Mouse (Mus musculus): Measurements from ENCODE around the gene Pxdn. TPM values are rescaled to one million over a fixed set of nuclear protein-coding genes. Genes with fewer than 3 reads are reported as not detected.

The Pxdn gene
- polyA plus RNA-seq (2012; fragmentation: generic; extraction: Trizol) = 50.5 TPM

GRCm38 (mm10) chr12:29937308-29937707 lies at the start of gene Pxdn:
Gene Pxdn, plus strand, starts transcription at chr12:29937608.
- Histone ChIP-seq H3K36me3 (ENCODE audit: control insufficient read depth, insufficient read depth) (no peaks in the 10 kb centered on the region), H3K79me2 (ENCODE audit: control insufficient read depth, insufficient read depth) (peaks cover 39% of the 10 kb centered on the region), H3ac (ENCODE audit: control insufficient read depth, insufficient read length) (peak within 1 kb of the TSS; percentile 41), H3K4me2 (ENCODE audit: low read depth) (peak within 1 kb of the TSS; percentile 94), H3K27me3 (ENCODE audit: control insufficient read depth, insufficient read depth, insufficient read length) (no peaks in the 10 kb centered on the region), H3K4me3 (peak within 1 kb of the TSS; percentile 66)
- TF ChIP-seq MAX (IDR thresholded peaks at IDR 0.05; ENCODE audit: low read depth) (no peak), TCF3 (IDR thresholded peaks at IDR 0.05; ENCODE audit: insufficient read length, low read depth) (no peak), CEBPB (IDR thresholded peaks at IDR 0.05; ENCODE audit: insufficient read depth, poor library complexity, severe bottlenecking) (no peak), USF1 (IDR thresholded peaks at IDR 0.05; ENCODE audit: low read depth) (no peak), POLR2A (IDR thresholded peaks at IDR 0.05; ENCODE audit: insufficient read length, low read depth) (no peak), POLR2AphosphoS2 (IDR thresholded peaks at IDR 0.05; ENCODE audit: insufficient read length, low read depth) (no peak), MYOG (IDR thresholded peaks at IDR 0.05; ENCODE audit: control insufficient read depth in 1 of 3, insufficient read depth in 1 of 3, insufficient read length in 2 of 3, low read depth in 2 of 3) (no peak), E2F4 (IDR thresholded peaks at IDR 0.05; ENCODE audit: insufficient read depth) (no peak), SRF (IDR thresholded peaks at IDR 0.05; ENCODE audit: control insufficient read depth, insufficient read length, low read depth) (no peak), MYOD1 (IDR thresholded peaks at IDR 0.05; ENCODE audit: control insufficient read depth in 1 of 3, insufficient read length in 2 of 3, low read depth in 2 of 3) (no peak), REST (IDR thresholded peaks at IDR 0.05; ENCODE audit: insufficient read depth, insufficient read length) (no peak), TCF12 (IDR thresholded peaks at IDR 0.05; ENCODE audit: insufficient read depth, poor library complexity, severe bottlenecking) (no peak)

- no peak overlapping the region for H3ac ChIP-seq (ENCODE audit: control insufficient read depth, insufficient read length)
- H3K36me3 ChIP-seq (ENCODE audit: control insufficient read depth, insufficient read depth) = no peaks in the 10 kb centered on the region
- H3K79me2 ChIP-seq (ENCODE audit: control insufficient read depth, insufficient read depth) = no peaks in the 10 kb centered on the region
- peaks cover 4% of the 10 kb centered on the region for H3K27me3 ChIP-seq (ENCODE audit: control insufficient read depth, insufficient read depth, insufficient read length)
- H3K4me2 ChIP-seq (ENCODE audit: low read depth) = no peak overlapping the region
- TF ChIP-seq MAX (IDR thresholded peaks at IDR 0.05; ENCODE audit: low read depth) = no peak
- no peak for TF ChIP-seq TCF12 (IDR thresholded peaks at IDR 0.05; ENCODE audit: insufficient read depth, poor library complexity, severe bottlenecking)
- no peak for TF ChIP-seq REST (IDR thresholded peaks at IDR 0.05; ENCODE audit: insufficient read depth, insufficient read length)
- H3K4me3 ChIP-seq = no peak overlapping the region
Observed at GRCm38 (mm10) chr12:29894669-29895068, 42.7 kb upstream of the Pxdn start.

DNA sequence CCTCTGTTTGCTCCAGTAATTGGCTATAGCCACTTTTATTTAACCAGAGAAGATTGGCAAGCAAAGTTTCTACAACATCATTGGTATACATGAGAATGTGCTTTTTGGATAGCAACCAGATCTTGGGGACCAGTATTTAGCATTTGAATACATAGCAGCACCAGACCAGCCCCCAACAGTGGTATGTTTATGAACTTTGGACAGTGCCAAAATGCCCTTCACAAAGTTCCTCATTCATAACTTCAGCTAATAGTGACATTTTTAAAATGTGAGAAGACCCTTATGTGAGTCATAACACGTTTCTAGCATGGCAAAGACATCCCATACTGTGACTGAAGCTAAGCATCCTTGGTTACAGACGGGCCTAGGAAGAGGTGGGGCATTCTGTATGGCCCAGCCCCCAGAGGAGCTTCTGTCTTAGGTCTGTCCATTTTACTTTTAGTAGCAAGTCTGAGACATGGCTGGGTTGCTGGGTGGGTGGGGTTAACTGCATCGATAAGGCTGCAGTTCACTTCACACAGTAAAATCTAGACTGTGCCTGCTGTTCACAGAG lies 39.8 kb upstream of the Pxdn start:
- Histone ChIP-seq H3K4me2 (ENCODE audit: low read depth) (no peak overlapping the region), H3K36me3 (ENCODE audit: control insufficient read depth, insufficient read depth) (no peaks in the 10 kb centered on the region), H3K4me3 (no peak overlapping the region), H3K79me2 (ENCODE audit: control insufficient read depth, insufficient read depth) (no peaks in the 10 kb centered on the region), H3K27me3 (ENCODE audit: control insufficient read depth, insufficient read depth, insufficient read length) (peaks cover 13% of the 10 kb centered on the region), H3ac (ENCODE audit: control insufficient read depth, insufficient read length) (no peak overlapping the region)
- TF ChIP-seq MYOG (IDR thresholded peaks at IDR 0.05; ENCODE audit: control insufficient read depth in 1 of 3, insufficient read depth in 1 of 3, insufficient read length in 2 of 3, low read depth in 2 of 3) (no peak), CEBPB (IDR thresholded peaks at IDR 0.05; ENCODE audit: insufficient read depth, poor library complexity, severe bottlenecking) (no peak), REST (IDR thresholded peaks at IDR 0.05; ENCODE audit: insufficient read depth, insufficient read length) (no peak), SRF (IDR thresholded peaks at IDR 0.05; ENCODE audit: control insufficient read depth, insufficient read length, low read depth) (no peak), MAX (IDR thresholded peaks at IDR 0.05; ENCODE audit: low read depth) (no peak), MYOD1 (IDR thresholded peaks at IDR 0.05; ENCODE audit: control insufficient read depth in 1 of 3, insufficient read length in 2 of 3, low read depth in 2 of 3) (no peak), USF1 (IDR thresholded peaks at IDR 0.05; ENCODE audit: low read depth) (no peak)

DNA sequence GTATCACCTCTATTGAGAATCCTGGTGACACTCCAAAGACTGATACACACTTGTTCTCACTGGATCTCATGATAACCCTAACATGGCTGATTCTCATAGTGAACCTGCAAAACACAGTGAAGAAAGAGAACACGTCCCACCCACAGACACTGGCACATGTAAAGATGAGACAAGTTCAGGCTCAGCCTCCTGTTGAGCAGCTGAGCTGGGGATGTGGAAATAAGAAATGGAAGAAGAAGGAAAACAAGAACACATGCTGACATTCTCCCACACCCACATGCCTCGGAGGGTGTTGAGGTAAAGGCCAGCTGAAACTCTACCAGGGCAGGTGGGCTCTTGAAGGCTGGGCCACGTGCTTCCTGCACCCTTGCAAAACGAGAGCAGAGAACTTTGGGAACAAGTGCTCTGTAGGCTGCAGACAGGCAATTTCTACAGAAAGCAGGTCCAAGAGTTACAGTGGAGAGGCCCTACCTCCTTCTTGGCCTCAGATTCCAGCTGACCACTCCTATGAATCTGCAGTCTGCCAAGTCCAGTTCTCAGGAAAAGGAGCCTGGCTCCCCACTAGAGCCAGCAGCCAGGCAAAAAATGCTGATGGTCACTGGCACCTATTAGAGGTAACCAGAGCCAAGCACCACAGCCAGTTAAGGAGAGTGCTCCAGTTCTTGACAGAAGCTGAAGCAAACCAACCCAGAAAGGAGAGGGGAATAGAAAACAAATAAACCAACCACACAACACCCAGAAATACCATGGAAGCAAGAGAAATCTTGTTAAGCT lies 33.1 kb upstream of the Pxdn start:
- no peaks in the 10 kb centered on the region for H3K36me3 ChIP-seq (ENCODE audit: control insufficient read depth, insufficient read depth)
- TF ChIP-seq POLR2A (IDR thresholded peaks at IDR 0.05; ENCODE audit: insufficient read length, low read depth) = no peak
- TF ChIP-seq SRF (IDR thresholded peaks at IDR 0.05; ENCODE audit: control insufficient read depth, insufficient read length, low read depth) = no peak
- no peak for TF ChIP-seq MYOG (IDR thresholded peaks at IDR 0.05; ENCODE audit: control insufficient read depth in 1 of 3, insufficient read depth in 1 of 3, insufficient read length in 2 of 3, low read depth in 2 of 3)
- no peak for TF ChIP-seq CEBPB (IDR thresholded peaks at IDR 0.05; ENCODE audit: insufficient read depth, poor library complexity, severe bottlenecking)
- no peak for TF ChIP-seq MYOD1 (IDR thresholded peaks at IDR 0.05; ENCODE audit: control insufficient read depth in 1 of 3, insufficient read length in 2 of 3, low read depth in 2 of 3)
- TF ChIP-seq POLR2AphosphoS2 (IDR thresholded peaks at IDR 0.05; ENCODE audit: insufficient read length, low read depth) = no peak
- no peak for TF ChIP-seq MAX (IDR thresholded peaks at IDR 0.05; ENCODE audit: low read depth)
- no peak for TF ChIP-seq TCF12 (IDR thresholded peaks at IDR 0.05; ENCODE audit: insufficient read depth, poor library complexity, severe bottlenecking)
- TF ChIP-seq E2F4 (IDR thresholded peaks at IDR 0.05; ENCODE audit: insufficient read depth) = no peak
- no peak for TF ChIP-seq REST (IDR thresholded peaks at IDR 0.05; ENCODE audit: insufficient read depth, insufficient read length)
- TF ChIP-seq USF1 (IDR thresholded peaks at IDR 0.05; ENCODE audit: low read depth) = no peak
- TF ChIP-seq TCF3 (IDR thresholded peaks at IDR 0.05; ENCODE audit: insufficient read length, low read depth) = no peak
- H3ac ChIP-seq (ENCODE audit: control insufficient read depth, insufficient read length) = no peak overlapping the region
- H3K79me2 ChIP-seq (ENCODE audit: control insufficient read depth, insufficient read depth) = no peaks in the 10 kb centered on the region
- H3K4me3 ChIP-seq = no peak overlapping the region
- peaks cover 9% of the 10 kb centered on the region for H3K27me3 ChIP-seq (ENCODE audit: control insufficient read depth, insufficient read depth, insufficient read length)
- H3K4me2 ChIP-seq (ENCODE audit: low read depth) = no peak overlapping the region

All from myocyte (in vitro differentiated cells).